Mouse (Mus musculus) heart, adult 2 months (tissue): Measurements from ENCODE around the gene Flot1.

Source experiments
- CTCF ChIP-seq: fragments of 200-600 bp; IDR thresholded peaks from 2 replicates; pipeline ENCODE4 v1.8.1; 2022; ENCODE audit warnings: antibody characterized with exemption, mild to moderate bottlenecking, moderate library complexity
- POLR2A ChIP-seq: fragments of 200-500 bp; IDR thresholded peaks from 2 replicates; pipeline ENCODE4 v1.6.1; 2011; ENCODE audit warnings: mild to moderate bottlenecking, low read depth, low read length, control low read depth; ENCODE audit not compliant: insufficient read depth

- TF ChIP-seq CTCF = no peak
- TF ChIP-seq POLR2A = no peak
Measured at GRCm38 (mm10) chr17:35833239-35833751, 10.3 kb downstream of the Flot1 start.
